Mouse (Mus musculus) G1E (cell line): ENCODE measurements around the gene Tppp3. TPM values are rescaled to one million over a fixed set of nuclear protein-coding genes. Genes with fewer than 3 reads are reported as not detected.

Source experiments
- ATAC-seq: 2 replicates; pipeline ENCODE4 v1.8.0; 2016; ENCODE audit warnings: mild to moderate bottlenecking; ENCODE audit not compliant: insufficient number of reproducible peaks, poor library complexity, low FRiP score, severe bottlenecking; ENCODE audit errors: extremely low read depth
- DNase-seq: peaks from one replicate; pipeline ENCODE4 v3.0.0; 2012; ENCODE audit warnings: low spot score
- H3K27me3 ChIP-seq: 2 replicates; pipeline ENCODE4 v1.6.1; 2012; ENCODE audit warnings: mild to moderate bottlenecking, low read length, inconsistent platforms; ENCODE audit not compliant: insufficient read depth
- H3K36me3 ChIP-seq: replicated peaks from 2 replicates; pipeline ENCODE3; 2012; ENCODE audit warnings: mild to moderate bottlenecking, inconsistent platforms
- H3K4me1 ChIP-seq: 2 replicates; pipeline ENCODE4 v1.6.1; 2012; ENCODE audit warnings: low read depth, low read length, inconsistent platforms, mixed read lengths; ENCODE audit not compliant: insufficient read depth
- H3K4me3 ChIP-seq: 2 replicates; pipeline ENCODE4 v1.5.1; 2012; ENCODE audit warnings: low read depth, mild to moderate bottlenecking, inconsistent platforms, low read length, moderate library complexity, mixed read lengths
- H3K9me3 ChIP-seq: replicated peaks from 2 replicates; pipeline ENCODE4 v1.6.1; 2012; ENCODE audit warnings: inconsistent platforms
- CTCF ChIP-seq: IDR thresholded peaks from 2 replicates; pipeline ENCODE4 v1.5.1; 2012; ENCODE audit warnings: low read depth, low read length, inconsistent platforms, mixed read lengths
- GATA1 ChIP-seq: IDR thresholded peaks from 2 replicates; pipeline ENCODE4 v1.6.1; 2012; ENCODE audit warnings: borderline replicate concordance, low read length, inconsistent platforms, mixed read lengths
- GATA2 ChIP-seq: IDR thresholded peaks from 2 replicates; pipeline ENCODE4 v1.6.1; 2012; ENCODE audit warnings: low read depth, low read length, inconsistent platforms, borderline replicate concordance
- POLR2AphosphoS5 ChIP-seq: IDR thresholded peaks from 2 replicates; pipeline ENCODE4 v1.6.1; 2012; ENCODE audit warnings: low read depth, low read length, inconsistent platforms; ENCODE audit not compliant: insufficient replicate concordance
- TAL1 ChIP-seq: conservative IDR thresholded peaks from 2 replicates; pipeline ENCODE4 v1.6.1; 2012; ENCODE audit warnings: low read depth, low read length, inconsistent platforms, mixed read lengths
- polyA plus RNA-seq: library from polyadenylated mRNA; stranded (reverse); fragments of >175 nt; gene quantifications from 2 replicates; pipeline ENCODE4 v1.2.3, GENCODE M21; 2012
- total RNA-seq, 2 experiments: library from RNA; stranded (forward) in 1 of 2; stranded (reverse) in 1 of 2; fragments of 200-1000 nt in 1 of 2; fragments of >200 nt in 1 of 2; fragmentation: Nextera tagmentation in 1 of 2; gene quantifications; 2 replicates each; pipeline ENCODE4 v1.2.3; 2014 to 2017

Tppp3 gene
- total and polyA plus RNA-seq, 3 experiments, result not detected

DNA sequence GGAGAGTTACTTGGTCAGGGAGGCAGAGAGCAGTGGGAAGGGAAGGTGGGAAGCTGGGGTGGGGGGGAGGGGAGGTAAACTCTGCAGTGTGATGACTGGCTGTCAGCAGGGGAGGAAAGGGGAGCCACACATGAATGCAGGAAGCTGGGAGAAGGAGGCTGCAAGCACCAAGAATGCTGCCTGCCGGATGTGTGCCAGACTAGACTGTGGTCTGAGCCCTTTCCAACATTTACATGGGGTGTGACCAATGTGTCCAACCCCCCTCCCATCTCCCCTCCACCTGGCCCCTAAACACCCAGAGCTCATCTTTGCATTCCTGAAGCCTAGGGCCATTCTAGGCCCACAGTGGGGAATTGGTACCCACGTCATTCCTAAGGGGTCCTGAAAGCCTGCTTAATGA, 9.7 kb upstream of the Tppp3 start:
- TF ChIP-seq GATA1 (no peak), TAL1 (no peak), CTCF (no peak), GATA2 (no peak), POLR2AphosphoS5 (no peak)
- no peaks in the 10 kb centered on the region for H3K36me3 ChIP-seq
- no peaks in the 10 kb centered on the region for H3K4me1 ChIP-seq
- peaks cover 38% of the 10 kb centered on the region for H3K27me3 ChIP-seq
- ATAC-seq (no peak), DNase-seq (no peak)
- no peak overlapping the region for H3K4me3 ChIP-seq
- no peaks in the 10 kb centered on the region for H3K9me3 ChIP-seq

DNA sequence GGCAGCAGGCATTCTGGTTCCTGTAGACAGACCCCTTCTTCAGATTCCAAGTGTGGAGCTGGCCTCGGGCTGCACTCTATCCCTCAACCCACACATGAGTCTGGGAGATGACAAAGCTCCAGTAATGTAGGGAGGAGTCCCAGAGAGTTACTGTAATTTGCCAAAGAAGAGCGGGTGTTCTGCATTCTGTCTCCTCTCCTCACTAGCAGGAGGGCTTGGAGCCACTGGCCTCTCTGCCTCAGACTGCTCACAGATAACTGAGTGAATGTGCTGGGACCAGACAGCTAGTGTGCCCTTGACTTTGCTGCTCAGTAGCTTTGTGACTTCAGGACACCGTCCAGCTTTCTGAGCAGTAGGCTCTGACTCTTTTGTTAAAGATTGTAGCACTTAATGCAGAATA, 6.5 kb upstream of the Tppp3 start:
- ATAC-seq, result no peak
- Histone ChIP-seq H3K9me3 (no peaks in the 10 kb centered on the region), H3K36me3 (no peaks in the 10 kb centered on the region), H3K27me3 (peaks cover 62% of the 10 kb centered on the region), H3K4me1 (no peaks in the 10 kb centered on the region), H3K4me3 (no peak overlapping the region)
- no peak for DNase-seq
- TF ChIP-seq CTCF (no peak), POLR2AphosphoS5 (no peak), GATA1 (no peak), TAL1 (no peak), GATA2 (no peak)

DNA sequence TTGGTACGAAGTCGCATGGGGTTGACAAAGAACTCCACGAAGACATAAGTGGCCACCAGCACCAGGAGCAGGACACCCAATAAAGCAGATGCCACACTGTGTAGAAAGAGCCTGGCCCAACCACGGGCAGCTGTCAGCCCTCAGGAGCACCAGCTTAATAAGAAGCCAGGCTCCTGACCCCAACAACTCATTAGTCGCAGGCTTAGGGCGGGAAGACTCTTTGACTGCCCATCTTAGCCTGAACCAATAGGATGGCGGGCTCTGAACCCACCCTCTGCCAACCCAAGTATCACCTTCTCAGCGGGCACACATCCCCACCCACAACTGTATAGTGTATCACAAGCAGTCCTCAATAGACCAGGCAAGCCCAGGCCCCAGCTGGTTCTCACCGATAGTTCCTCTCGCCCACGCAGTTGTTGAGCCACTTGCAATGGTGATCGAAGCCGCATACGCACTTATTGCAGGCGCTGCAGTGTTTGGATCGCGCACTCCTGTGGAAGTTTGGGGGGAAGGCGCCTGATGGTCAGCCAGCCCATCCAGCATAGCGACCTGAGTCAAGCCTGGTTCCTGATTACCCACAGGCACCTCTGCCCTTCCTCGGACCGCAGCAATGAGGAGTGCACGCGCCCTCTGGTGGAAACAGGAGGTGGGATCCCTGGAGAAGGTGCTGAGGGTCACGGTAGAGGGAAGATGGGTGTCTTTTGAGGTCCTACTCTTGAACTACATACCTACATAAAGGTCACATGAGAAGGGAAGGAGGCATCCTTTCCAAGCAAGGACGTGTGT, 5.5 kb upstream of the Tppp3 start:
- H3K9me3 ChIP-seq, result no peaks in the 10 kb centered on the region
- no peak for ATAC-seq
- peaks cover 68% of the 10 kb centered on the region for H3K27me3 ChIP-seq
- H3K36me3 ChIP-seq, result no peaks in the 10 kb centered on the region
- H3K4me1 ChIP-seq, result no peaks in the 10 kb centered on the region
- no peak for DNase-seq
- 0 out of 2 replicates have a peak, but pooled peaks have one; percentile 9 for TF ChIP-seq CTCF
- TF ChIP-seq TAL1, result no peak
- H3K4me3 ChIP-seq, result no peak overlapping the region

GRCm38 (mm10) chr8:105476161-105476560, 4.8 kb upstream of the Tppp3 start:
- no peak for ATAC-seq
- Histone ChIP-seq H3K9me3 (no peaks in the 10 kb centered on the region), H3K4me1 (no peaks in the 10 kb centered on the region), H3K27me3 (peaks cover 68% of the 10 kb centered on the region), H3K36me3 (no peaks in the 10 kb centered on the region), H3K4me3 (no peak overlapping the region)
- TF ChIP-seq GATA1 (no peak), TAL1 (no peak)
- DNase-seq, result no peak

GRCm38 (mm10) chr8:105475742-105476141, 4.4 kb upstream of the Tppp3 start:
- no peak for ATAC-seq
- no peak for DNase-seq
- Histone ChIP-seq H3K4me1 (no peaks in the 10 kb centered on the region), H3K9me3 (no peaks in the 10 kb centered on the region), H3K36me3 (no peaks in the 10 kb centered on the region), H3K4me3 (no peak overlapping the region), H3K27me3 (peaks cover 70% of the 10 kb centered on the region)
- TF ChIP-seq GATA1 (no peak), TAL1 (no peak), POLR2AphosphoS5 (no peak), CTCF (no peak), GATA2 (no peak)

GRCm38 (mm10) chr8:105475254-105475653, 3.9 kb upstream of the Tppp3 start:
- Histone ChIP-seq H3K9me3 (no peaks in the 10 kb centered on the region), H3K36me3 (no peaks in the 10 kb centered on the region), H3K27me3 (peaks cover 70% of the 10 kb centered on the region), H3K4me1 (no peaks in the 10 kb centered on the region), H3K4me3 (no peak overlapping the region)
- TF ChIP-seq CTCF, result no peak
- TF ChIP-seq POLR2AphosphoS5, result no peak
- TF ChIP-seq GATA2, result no peak
- TF ChIP-seq TAL1, result no peak
- DNase-seq (no peak), ATAC-seq (no peak)

GRCm38 (mm10) chr8:105474680-105475079, 3.4 kb upstream of the Tppp3 start:
- ATAC-seq, result no peak
- DNase-seq, result no peak
- Histone ChIP-seq H3K36me3 (no peaks in the 10 kb centered on the region), H3K9me3 (no peaks in the 10 kb centered on the region), H3K4me1 (no peaks in the 10 kb centered on the region), H3K27me3 (peaks cover 68% of the 10 kb centered on the region), H3K4me3 (no peak overlapping the region)
- no peak for TF ChIP-seq TAL1
- no peak for TF ChIP-seq POLR2AphosphoS5
- TF ChIP-seq GATA1, result no peak
- no peak for TF ChIP-seq CTCF
- TF ChIP-seq GATA2, result no peak
